Mouse (Mus musculus) liver, embryonic 14 days (tissue): ENCODE measurements around the gene Cpeb3. TPM values are rescaled to one million over a fixed set of nuclear protein-coding genes. Genes with fewer than 3 reads are reported as not detected.

Source experiments
- polyA plus RNA-seq: library from polyadenylated mRNA; depleted of rRNA; stranded (reverse); fragments of >200 nt; gene quantifications from 2 replicates; pipeline ENCODE4 v1.2.3, GENCODE M21; 2012; rRNA removed

The Cpeb3 gene
- polyA plus RNA-seq: 1.8 and 2.5 TPM in 2 replicates

GRCm38 (mm10) chr19:37208176-37208755, at the start of gene Cpeb3:
Gene Cpeb3 (minus strand): TSS chr19:37208601.

GRCm38 (mm10) chr19:37207303-37208175, 862 bp downstream of the Cpeb3 start, which contains the start of gene March5:
Gene March5 (plus strand): TSS chr19:37207543.

Other genes with a start within 250 kb of the Cpeb3 start
- 68.6 and 75.0 TPM in 2 replicates for gene March5, start 1.1 kb downstream of the Cpeb3 start, polyA plus RNA-seq
- 9.6 and 11.5 TPM in 2 replicates for gene Ide, start 129.3 kb upstream of the Cpeb3 start, polyA plus RNA-seq
- gene Kif11, start 167.8 kb upstream of the Cpeb3 start, polyA plus RNA-seq: 35.7 and 44.0 TPM in 2 replicates
- 8.0 and 10.5 TPM in 2 replicates for gene Hhex, start 226.2 kb upstream of the Cpeb3 start, polyA plus RNA-seq